Mouse (Mus musculus): ENCODE results near the gene Hpse2.

DNA sequence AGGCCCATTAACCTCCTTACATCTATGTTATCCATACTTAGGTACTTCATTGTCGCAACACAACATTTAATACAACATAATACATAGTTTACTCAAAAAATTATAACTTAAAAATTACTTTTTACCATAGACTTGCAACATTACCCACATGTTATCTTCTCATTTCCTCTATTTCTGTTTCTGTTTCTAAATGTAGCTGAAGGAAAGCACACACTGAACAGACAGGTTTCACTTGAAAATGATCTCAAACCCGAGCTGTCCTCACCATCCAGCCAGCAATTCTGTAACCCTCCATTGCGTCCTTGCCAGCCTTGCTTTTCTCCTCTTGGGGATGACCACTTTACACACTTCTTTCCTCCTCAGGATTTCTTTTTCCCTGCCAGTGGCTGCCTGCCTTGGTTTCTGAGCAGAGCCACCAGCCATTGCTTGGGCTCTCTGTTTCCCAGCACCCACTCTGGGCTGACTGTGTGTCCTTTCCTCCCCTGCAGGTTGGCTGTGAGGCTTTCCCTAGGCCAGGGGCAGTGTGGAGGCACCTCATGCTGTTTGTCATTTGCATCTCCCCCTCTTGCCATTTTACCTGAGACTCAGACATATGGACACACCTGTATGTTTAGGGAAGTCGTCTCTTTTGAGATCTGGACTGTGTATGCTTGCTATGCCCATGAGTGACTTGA, 548.4 kb downstream of the Hpse2 start:
- TF ChIP-seq CTCF (IDR thresholded peaks at IDR 0.05; ENCODE audit: borderline replicate concordance, control insufficient read depth, extremely low read depth, insufficient read depth, low read length, poor library complexity) (no peak), POLR2A (IDR thresholded peaks at IDR 0.05; ENCODE audit: control insufficient read depth, extremely low read depth, insufficient read depth, low read length, poor library complexity) (no peak)

Data from thymus, adult 2 months (tissue).